Mouse (Mus musculus) neural tube, embryonic 11.5 days (tissue): ENCODE measurements at regions not wholly inside any gene's neighbourhood (a gene's known extent, or its start where the extent isn't known, plus 50 kb on each side); places are given as distances from the start of the nearest gene placed in this dataset.
A peak's percentile ranks its signal among the peaks of the same experiment; 100 is the strongest.

Source experiments
- ATAC-seq: fragments of 200-750 bp; cut with Nextera tagmentation; 2 replicates; pipeline ENCODE4 v1.8.0; 2017; ENCODE audit warnings: moderate number of reproducible peaks, mild to moderate bottlenecking, moderate TSS enrichment, moderate library complexity; ENCODE audit not compliant: insufficient read depth, low FRiP score, low TSS enrichment
- DNase-seq: peaks from one replicate; pipeline ENCODE4 v3.0.0-alpha.2; 2015; ENCODE audit warnings: low spot score
- H3K27ac ChIP-seq: fragments of 300-500 bp; sonication (generic); 2 replicates; pipeline ENCODE4 v1.5.1; 2014; ENCODE audit warnings: low read depth, mild to moderate bottlenecking, low read length
- H3K27me3 ChIP-seq: fragments of 300-500 bp; sonication (generic); 2 replicates; pipeline ENCODE4 v1.6.1; 2014; ENCODE audit warnings: mild to moderate bottlenecking, low read length, mixed read lengths; ENCODE audit not compliant: control insufficient read depth, insufficient read depth
- H3K36me3 ChIP-seq: fragments of 300-500 bp; sonication (generic); 2 replicates; pipeline ENCODE4 v1.6.1; 2014; ENCODE audit warnings: mild to moderate bottlenecking, low read length, moderate library complexity, mixed read lengths; ENCODE audit not compliant: control insufficient read depth, insufficient read depth
- H3K4me1 ChIP-seq: fragments of 300-500 bp; sonication (generic); 2 replicates; pipeline ENCODE4 v1.6.1; 2014; ENCODE audit warnings: low read length, mixed read lengths; ENCODE audit not compliant: control insufficient read depth, insufficient read depth
- H3K4me2 ChIP-seq: fragments of 300-500 bp; sonication (generic); 2 replicates; pipeline ENCODE4 v1.6.1; 2014; ENCODE audit warnings: low read depth, mild to moderate bottlenecking, moderate library complexity
- H3K4me3 ChIP-seq: fragments of 300-500 bp; sonication (generic); 2 replicates; pipeline ENCODE4 v1.5.1; 2014; ENCODE audit warnings: low read depth, low read length
- H3K9ac ChIP-seq: fragments of 300-500 bp; sonication (generic); 2 replicates; pipeline ENCODE4 v1.6.1; 2014; ENCODE audit warnings: mild to moderate bottlenecking, low read length
- H3K9me3 ChIP-seq: fragments of 300-500 bp; sonication (generic); 2 replicates; pipeline ENCODE4 v1.6.1; 2016; ENCODE audit warnings: low read length; ENCODE audit not compliant: control insufficient read depth
- WGBS: fragments of 180-500 bp; shearing (Covaris S2); extraction: QIAGEN DNeasy Blood & Tissue Kit; methylation state at CpG from one replicate; pipeline ENCODE4 v1.1.7; 2014; 5-methylcytosine and 5-hydroxymethylcytosine counted together

DNA sequence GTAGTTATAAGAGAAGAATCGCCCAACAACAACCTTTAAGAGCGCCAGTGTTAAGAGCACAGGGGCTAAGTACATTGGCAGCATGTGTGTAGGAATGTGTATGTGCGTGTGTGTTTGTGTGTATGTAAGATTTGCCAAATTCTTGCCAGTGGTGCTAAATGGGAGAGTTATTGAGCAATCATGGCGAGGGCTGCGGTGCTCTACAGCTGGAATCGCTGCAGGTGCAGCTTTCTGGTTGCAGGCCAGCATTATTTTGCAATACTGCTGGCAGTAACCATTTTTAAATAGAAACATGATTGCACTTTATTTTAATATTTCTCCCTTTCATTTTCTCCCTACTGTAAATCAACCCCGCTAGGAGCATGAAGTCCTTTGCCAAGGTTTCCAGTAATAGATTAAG lies 313.2 kb downstream of the Rnf144b start:
- whole genome bisulfite sequencing: 93% methylated on average over 7 of the region's 7 CpGs
- Histone ChIP-seq H3K27ac (no peak overlapping the region), H3K27me3 (no peaks in the 10 kb centered on the region), H3K9me3 (no peaks in the 10 kb centered on the region), H3K4me1 (no peaks in the 10 kb centered on the region), H3K4me2 (no peak overlapping the region), H3K36me3 (no peaks in the 10 kb centered on the region), H3K9ac (no peak overlapping the region), H3K4me3 (no peak overlapping the region)
- ATAC-seq: no peak
- no peak for DNase-seq

DNA sequence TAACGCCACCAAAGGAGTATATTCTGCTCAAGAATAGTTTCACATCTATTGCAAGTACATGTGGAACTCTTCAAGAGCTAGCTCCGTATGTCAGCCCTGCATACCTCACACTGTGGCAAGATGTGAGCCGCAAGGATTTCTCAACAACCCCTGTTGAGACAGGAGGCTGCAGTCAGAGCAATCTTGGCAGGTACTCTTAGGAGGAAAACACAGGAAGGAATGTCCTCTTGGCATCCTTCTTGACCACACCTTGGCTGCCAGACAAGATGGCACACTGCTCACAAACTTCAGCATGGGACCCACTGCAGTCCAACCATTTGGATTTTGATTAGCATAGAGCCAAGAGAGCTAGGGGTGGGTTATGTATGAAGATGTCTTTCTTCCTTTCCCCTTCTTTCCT lies 322.4 kb downstream of the Rnf144b start:
- Histone ChIP-seq H3K27ac (no peak overlapping the region), H3K4me3 (no peak overlapping the region), H3K27me3 (no peaks in the 10 kb centered on the region), H3K4me1 (no peaks in the 10 kb centered on the region), H3K4me2 (no peak overlapping the region), H3K9me3 (no peaks in the 10 kb centered on the region), H3K9ac (no peak overlapping the region), H3K36me3 (no peaks in the 10 kb centered on the region)
- ATAC-seq (no peak), DNase-seq (no peak)
- WGBS: 87% methylated on average over 3 of the region's 3 CpGs

DNA sequence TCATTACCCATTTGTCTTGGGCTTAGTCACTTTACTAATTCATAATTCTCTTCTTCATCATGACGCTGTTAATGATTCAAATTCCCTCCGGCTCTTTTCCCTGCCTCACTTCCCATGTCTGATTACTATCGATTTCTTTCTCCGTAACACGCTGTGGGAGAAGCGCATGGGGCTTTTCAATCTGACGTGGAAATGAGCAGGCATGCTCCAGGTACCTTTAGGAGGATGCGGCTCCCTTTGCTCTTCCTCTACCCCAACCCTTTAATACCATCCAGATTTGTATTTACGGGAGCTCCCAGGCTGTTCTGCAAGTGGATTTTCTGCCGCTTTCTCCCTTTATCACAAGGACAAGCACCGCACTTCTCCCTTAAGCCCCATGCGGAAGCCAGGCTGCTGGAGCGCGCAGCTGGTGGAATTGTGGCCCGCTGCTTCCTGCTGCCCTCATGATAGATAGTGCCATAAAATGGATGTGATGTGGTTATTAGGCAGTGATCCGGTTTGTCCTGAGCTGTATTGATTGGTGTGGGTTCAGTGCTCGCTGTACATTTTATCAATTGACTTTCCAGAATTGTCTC lies 329.8 kb downstream of the Rnf144b start:
- 55% methylated on average over 17 of the region's 17 CpGs for WGBS
- H3K4me2 ChIP-seq: no peak overlapping the region

DNA sequence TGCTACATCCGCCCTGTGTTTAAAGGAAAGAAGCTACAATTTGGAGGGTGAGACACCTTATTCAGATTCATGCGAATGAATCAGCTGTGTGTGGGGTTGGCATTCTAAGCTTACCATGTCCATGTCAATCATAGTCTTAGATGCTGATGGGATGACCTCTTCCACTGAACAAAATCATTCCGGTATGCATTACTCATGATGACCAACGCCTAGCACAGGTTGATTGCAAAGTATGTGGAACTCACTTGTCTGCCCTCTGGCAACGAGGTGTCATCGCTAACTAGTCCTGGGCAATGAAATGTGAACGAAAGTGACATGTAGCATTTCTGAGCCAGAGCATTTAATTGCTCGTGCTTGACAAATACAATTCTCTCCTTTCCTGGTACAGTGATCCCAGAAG lies 339.7 kb downstream of the Rnf144b start:
- Histone ChIP-seq H3K27ac (no peak overlapping the region), H3K9ac (no peak overlapping the region), H3K36me3 (no peaks in the 10 kb centered on the region), H3K27me3 (no peaks in the 10 kb centered on the region), H3K9me3 (no peaks in the 10 kb centered on the region), H3K4me3 (no peak overlapping the region), H3K4me2 (no peak overlapping the region), H3K4me1 (no peaks in the 10 kb centered on the region)
- ATAC-seq: no peak
- DNase-seq: no peak
- WGBS: 91% methylated on average over 8 of the region's 8 CpGs

More for the DNA sequence above, 329.8 kb downstream of the Rnf144b start:
- Histone ChIP-seq H3K4me1 (0 out of 2 replicates have a peak, but pooled peaks cover 2% of the 10 kb centered on the region), H3K27me3 (no peaks in the 10 kb centered on the region), H3K9ac (no peak overlapping the region), H3K9me3 (no peaks in the 10 kb centered on the region), H3K4me3 (no peak overlapping the region), H3K27ac (no peak overlapping the region), H3K36me3 (no peaks in the 10 kb centered on the region)
- ATAC-seq (no peak), DNase-seq (peak; percentile 35)

DNA sequence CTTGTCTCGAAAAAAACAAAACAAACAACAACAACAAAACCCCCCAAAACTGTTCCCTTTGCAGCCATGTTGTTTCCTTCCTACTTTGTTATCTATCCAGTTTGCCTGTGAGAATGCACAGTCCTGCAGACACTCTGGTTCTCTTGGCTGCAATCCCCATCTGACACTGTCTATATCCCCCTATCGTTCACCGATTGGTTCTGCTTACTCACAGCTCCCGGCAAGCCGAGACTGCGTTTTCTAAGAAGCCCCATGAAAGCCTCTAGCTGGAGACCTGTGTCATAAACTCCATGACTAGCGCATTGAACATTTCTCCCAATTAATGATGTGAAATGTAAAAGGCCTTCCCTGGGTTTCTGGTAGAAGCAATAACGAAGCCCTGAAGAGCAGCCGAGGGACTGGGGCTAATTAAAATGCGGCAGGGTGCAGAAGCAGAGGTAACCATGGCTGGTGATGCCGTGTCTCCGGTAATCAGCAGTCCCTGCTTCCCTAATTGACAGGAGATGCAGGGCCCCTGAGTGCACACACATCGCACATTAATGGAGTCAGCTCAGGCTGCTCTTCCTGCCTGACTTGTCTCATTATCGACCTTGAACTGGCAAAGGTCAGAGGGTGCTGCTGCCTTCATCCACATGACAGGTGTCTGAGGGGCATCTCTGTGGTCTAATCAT lies 349.2 kb downstream of the Rnf144b start:
- Histone ChIP-seq H3K27ac (no peak overlapping the region), H3K36me3 (no peaks in the 10 kb centered on the region), H3K4me1 (no peaks in the 10 kb centered on the region), H3K4me2 (no peak overlapping the region), H3K27me3 (no peaks in the 10 kb centered on the region), H3K4me3 (no peak overlapping the region), H3K9me3 (no peaks in the 10 kb centered on the region), H3K9ac (no peak overlapping the region)
- ATAC-seq (no peak), DNase-seq (no peak)
- WGBS: 67% methylated on average over 14 of the region's 14 CpGs

DNA sequence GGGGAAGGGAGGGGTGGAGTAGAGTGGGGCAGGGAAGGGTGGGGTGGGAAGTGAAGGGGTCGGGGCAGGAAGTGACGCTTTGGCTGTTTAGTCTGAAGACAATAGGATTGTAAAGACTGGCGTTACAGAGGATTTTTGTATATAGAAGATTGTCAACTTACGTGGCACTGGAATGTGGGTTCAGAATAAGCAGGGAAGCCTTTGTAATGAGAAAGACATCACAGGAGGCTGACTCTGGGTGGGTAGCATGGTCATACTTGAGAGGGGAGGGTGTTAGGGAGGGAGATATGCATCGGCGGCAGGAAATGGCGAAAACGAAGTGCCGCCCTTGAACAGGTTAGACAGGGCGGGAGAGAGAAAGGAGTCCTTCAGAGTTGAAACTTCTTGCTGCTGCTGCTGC lies 357.7 kb downstream of the Rnf144b start:
- Histone ChIP-seq H3K4me2 (no peak overlapping the region), H3K4me3 (no peak overlapping the region), H3K27ac (no peak overlapping the region), H3K27me3 (no peaks in the 10 kb centered on the region), H3K9ac (no peak overlapping the region), H3K9me3 (no peaks in the 10 kb centered on the region), H3K36me3 (no peaks in the 10 kb centered on the region), H3K4me1 (no peaks in the 10 kb centered on the region)
- ATAC-seq (no peak), DNase-seq (no peak)
- 80% methylated on average over 10 of the region's 10 CpGs for WGBS

DNA sequence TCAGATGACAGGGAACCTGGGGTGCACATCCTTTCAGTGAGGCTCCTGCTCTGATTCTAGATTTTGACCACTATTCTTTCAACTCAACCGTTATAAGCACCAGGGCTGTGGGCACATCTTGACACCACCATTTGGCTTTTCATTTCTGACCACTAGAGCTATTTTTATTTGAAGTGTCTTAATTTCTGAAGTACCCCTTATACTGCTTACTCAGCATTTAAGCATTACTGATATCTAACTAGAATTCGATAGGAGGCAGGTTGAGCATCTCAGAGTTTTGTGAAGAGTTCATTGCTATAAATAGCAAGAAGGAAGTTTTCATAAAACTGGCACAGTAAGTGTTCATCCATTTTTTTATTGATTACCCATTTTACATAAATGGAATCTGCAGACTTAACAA lies 362.4 kb downstream of the Rnf144b start:
- H3K4me1 ChIP-seq: no peaks in the 10 kb centered on the region
- H3K9me3 ChIP-seq: no peaks in the 10 kb centered on the region
- H3K9ac ChIP-seq: no peak overlapping the region
- H3K27me3 ChIP-seq: no peaks in the 10 kb centered on the region
- ATAC-seq (no peak), DNase-seq (no peak)
- no peak overlapping the region for H3K27ac ChIP-seq
- WGBS: 89% methylated on average over 2 of the region's 2 CpGs
- H3K4me3 ChIP-seq: no peak overlapping the region
- no peaks in the 10 kb centered on the region for H3K36me3 ChIP-seq
- H3K4me2 ChIP-seq: no peak overlapping the region

DNA sequence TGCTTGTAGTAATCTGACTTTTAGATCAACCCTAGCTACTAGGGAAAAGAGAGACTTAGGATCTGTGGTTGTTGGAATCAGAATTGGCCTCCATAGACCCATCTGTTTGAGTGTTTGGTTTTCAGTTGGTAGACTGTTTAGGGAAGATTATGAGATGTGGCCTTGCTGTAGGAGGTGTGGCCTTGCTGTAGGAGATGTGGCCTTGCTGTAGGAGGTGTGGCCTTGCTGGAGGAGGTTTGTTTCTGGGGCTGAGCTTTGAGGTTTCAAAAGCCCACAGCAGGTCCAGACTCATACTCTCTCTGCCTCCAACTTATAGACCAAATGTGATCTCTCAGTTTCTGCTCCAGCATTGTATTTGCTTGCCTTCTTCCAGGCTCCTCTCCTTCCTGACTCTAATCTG lies 363.7 kb downstream of the Rnf144b start:
- Histone ChIP-seq H3K9ac (no peak overlapping the region), H3K4me3 (no peak overlapping the region), H3K27ac (no peak overlapping the region), H3K4me1 (no peaks in the 10 kb centered on the region), H3K4me2 (no peak overlapping the region), H3K36me3 (no peaks in the 10 kb centered on the region), H3K27me3 (no peaks in the 10 kb centered on the region), H3K9me3 (no peaks in the 10 kb centered on the region)
- ATAC-seq (no peak), DNase-seq (no peak)

DNA sequence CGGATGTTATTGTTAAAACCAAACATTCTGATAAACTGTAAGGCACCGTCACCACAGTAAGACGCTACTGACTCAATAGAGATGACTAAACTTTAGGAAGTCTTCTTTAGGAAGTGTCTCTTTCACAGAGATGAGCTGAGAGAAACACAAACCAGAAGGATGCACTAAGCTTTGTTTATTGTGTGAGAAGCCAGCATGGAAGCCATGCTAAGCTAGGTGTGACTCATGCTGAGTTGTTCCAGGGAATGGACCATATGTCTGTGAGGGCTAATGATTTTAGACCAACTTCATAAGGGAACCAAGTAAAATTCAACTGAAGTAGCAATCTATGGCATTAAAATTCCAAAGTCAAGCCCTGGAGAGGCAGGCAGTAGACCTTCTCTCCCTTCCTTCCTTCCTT lies 364.2 kb downstream of the Rnf144b start:
- WGBS: 93% methylated on average over 3 of the region's 3 CpGs
- DNase-seq (no peak), ATAC-seq (no peak)
- H3K27me3 ChIP-seq: no peaks in the 10 kb centered on the region
- no peak overlapping the region for H3K4me3 ChIP-seq
- H3K4me1 ChIP-seq: no peaks in the 10 kb centered on the region
- no peak overlapping the region for H3K9ac ChIP-seq
- H3K4me2 ChIP-seq: no peak overlapping the region
- no peaks in the 10 kb centered on the region for H3K36me3 ChIP-seq
- no peaks in the 10 kb centered on the region for H3K9me3 ChIP-seq
- H3K27ac ChIP-seq: no peak overlapping the region
